Mouse (Mus musculus): Measurements from ENCODE around the gene Ppp3ca. TPM values are rescaled to one million over a fixed set of nuclear protein-coding genes. Genes with fewer than 3 reads are reported as not detected.

The Ppp3ca gene
- total and polyA plus RNA-seq, 3 experiments = 63.4 to 143 (median 130) TPM

GRCm38 (mm10) chr3:136977859-136978258 is 307.9 kb downstream of the Ppp3ca start:
- no peaks in the 10 kb centered on the region for H3K79me2 ChIP-seq (replicated peaks; ENCODE audit: control insufficient read depth, extremely low read depth, insufficient read depth, poor library complexity, severe bottlenecking)
- H3K36me3 ChIP-seq (replicated peaks in 1 of 2; ENCODE audit: control insufficient read depth in 1 of 2, insufficient read depth in 1 of 2, low read length in 1 of 2) = no peaks in the 10 kb centered on the region
- dilution Hi-C loops (cut with MboI; ENCODE audit: extremely low pct_ligation_motif_present, extremely low pct_unique_long_range_greater_than_20kb, low sequenced_read_pairs) (no loop called here), in situ Hi-C loops (cut with MboI; ENCODE audit: low pct_ligation_motif_present, low pct_unique_long_range_greater_than_20kb, low sequenced_read_pairs) (no loop called here)
- H3K9ac ChIP-seq (ENCODE audit: insufficient read depth, low read depth) = no peak overlapping the region
- H3K4me3 ChIP-seq (replicated peaks in 1 of 3; ENCODE audit: low read depth in 2 of 3, low read length in 2 of 3, poor library complexity in 1 of 3) = no peak overlapping the region
- H3K4me1 ChIP-seq (ENCODE audit: control insufficient read depth in 1 of 2, insufficient read depth in 2 of 2) = peaks cover 0 to 7% of the 10 kb centered on the region in 2 experiments; a peak in 1 of 4 replicates
- no peak overlapping the region for H3K27ac ChIP-seq (ENCODE audit: insufficient read depth, low read depth)
- DNase-seq (ENCODE audit: extremely low read depth) = no peak
- TF ChIP-seq POLR2A (IDR thresholded peaks at IDR 0.05; ENCODE audit: low read depth, low read length) (no peak), CHD1 (IDR thresholded peaks at IDR 0.05; ENCODE audit: low read depth, low read length) (no peak), SIN3A (IDR thresholded peaks at IDR 0.05; ENCODE audit: low read length) (no peak), HCFC1 (IDR thresholded peaks at IDR 0.05; ENCODE audit: low read depth, low read length) (no peak), EP300 (IDR thresholded peaks at IDR 0.05; ENCODE audit: low read length) (no peak), USF2 (conservative IDR thresholded peaks at IDR 0.05; ENCODE audit: low read depth, low read length) (no peak), JUN (IDR thresholded peaks at IDR 0.05; ENCODE audit: insufficient read depth, low read depth, low read length) (no peak), BHLHE40 (IDR thresholded peaks at IDR 0.05; ENCODE audit: low read depth, low read length) (no peak), ZNF384 (IDR thresholded peaks at IDR 0.05; ENCODE audit: low read depth, low read length) (no peak), MAZ (IDR thresholded peaks at IDR 0.05; ENCODE audit: low read depth, low read length) (no peak), E2F4 (IDR thresholded peaks at IDR 0.05; ENCODE audit: insufficient replicate concordance, low read depth, low read length) (no peak), ETS1 (conservative IDR thresholded peaks at IDR 0.05; ENCODE audit: low read depth, low read length) (no peak), MEF2A (IDR thresholded peaks at IDR 0.05; ENCODE audit: borderline replicate concordance, low read depth, low read length) (no peak), POLR2AphosphoS2 (IDR thresholded peaks at IDR 0.05; ENCODE audit: low read depth, low read length) (no peak), CHD2 (IDR thresholded peaks at IDR 0.05; ENCODE audit: low read length) (no peak), TCF12 (IDR thresholded peaks at IDR 0.05; ENCODE audit: low read depth, low read length) (no peak), PAX5 (IDR thresholded peaks at IDR 0.05; ENCODE audit: low read length) (no peak)
- H3K27me3 ChIP-seq (replicated peaks) = no peaks in the 10 kb centered on the region
- H3K9me3 ChIP-seq (replicated peaks; ENCODE audit: low read length) = no peaks in the 10 kb centered on the region
- H3K4me2 ChIP-seq (ENCODE audit: insufficient read depth, low read depth, poor library complexity, severe bottlenecking) = no peak overlapping the region

- no peak overlapping the region for H3K27ac ChIP-seq (ENCODE audit: insufficient read depth, low read depth)
- H3K79me2 ChIP-seq (replicated peaks; ENCODE audit: control insufficient read depth, extremely low read depth, insufficient read depth, poor library complexity, severe bottlenecking) = no peaks in the 10 kb centered on the region
- TF ChIP-seq JUND (conservative IDR thresholded peaks at IDR 0.05; ENCODE audit: low read depth, low read length) = peak; percentile 93
- TF ChIP-seq EP300 (IDR thresholded peaks at IDR 0.05; ENCODE audit: low read length) = peak; percentile 68
- TF ChIP-seq JUN (IDR thresholded peaks at IDR 0.05; ENCODE audit: insufficient read depth, low read depth, low read length) = peak; percentile 82
- TF ChIP-seq CTCF (conservative IDR thresholded peaks at IDR 0.05 in 1 of 2, IDR thresholded peaks at IDR 0.05 in 1 of 2; ENCODE audit: low read depth in 2 of 2, low read length in 2 of 2) = no peak
- H3K27me3 ChIP-seq (replicated peaks) = no peaks in the 10 kb centered on the region
- dilution Hi-C loops (cut with MboI; ENCODE audit: extremely low pct_ligation_motif_present, extremely low pct_unique_long_range_greater_than_20kb, low sequenced_read_pairs) (no loop called here), in situ Hi-C loops (cut with MboI; ENCODE audit: low pct_ligation_motif_present, low pct_unique_long_range_greater_than_20kb, low sequenced_read_pairs) (no loop called here)
- H3K36me3 ChIP-seq (replicated peaks in 1 of 2; ENCODE audit: control insufficient read depth in 1 of 2, insufficient read depth in 1 of 2, low read length in 1 of 2) = no peaks in the 10 kb centered on the region
- peak overlapping the region; percentile 9; the same call in 1 of the 2 replicates for H3K9ac ChIP-seq (ENCODE audit: insufficient read depth, low read depth)
- no peak overlapping the region for H3K4me3 ChIP-seq (replicated peaks in 1 of 3; ENCODE audit: low read depth in 2 of 3, low read length in 2 of 3, poor library complexity in 1 of 3)
- H3K4me2 ChIP-seq (ENCODE audit: insufficient read depth, low read depth, poor library complexity, severe bottlenecking) = no peak overlapping the region
- peak; percentile 22 for DNase-seq (ENCODE audit: extremely low read depth)
- H3K9me3 ChIP-seq (replicated peaks; ENCODE audit: low read length) = no peaks in the 10 kb centered on the region
- peaks cover 0 to 14% of the 10 kb centered on the region in 2 experiments; a peak in 2 of 4 replicates for H3K4me1 ChIP-seq (ENCODE audit: control insufficient read depth in 1 of 2, insufficient read depth in 2 of 2)
Measured at GRCm38 (mm10) chr3:136980915-136981588, 311.1 kb downstream of the Ppp3ca start.

All from CH12.LX (cell line).